Mouse (Mus musculus) spleen, postnatal 36 days (tissue): Measurements from ENCODE around the gene Ush2a.

Source experiments
- DNase-seq, 2 experiments: peaks; one replicate each; pipeline ENCODE4 v3.0.0; 2022; ENCODE audit warnings: low spot score in 2 of 2, mixed read lengths in 1 of 2

Gene Ush2a

DNA sequence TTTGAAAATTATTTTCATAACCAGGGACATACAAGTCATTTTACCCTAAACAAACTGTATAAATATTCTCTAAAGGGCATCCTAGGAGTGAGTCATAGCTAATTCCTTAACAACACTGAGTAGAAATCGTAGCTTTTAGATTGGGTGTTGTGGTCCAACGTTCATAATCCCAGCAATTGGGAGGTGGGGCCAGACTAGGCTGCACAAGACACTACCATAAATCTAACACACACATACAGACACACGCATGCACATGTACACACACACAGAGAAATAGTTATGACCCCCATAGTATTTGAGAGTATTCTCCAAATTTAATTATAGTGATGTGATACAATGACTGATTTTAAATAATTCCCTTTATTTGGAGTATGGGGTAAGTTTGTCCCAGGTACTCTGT lies 125.5 kb downstream of the Ush2a start:
- no peak for DNase-seq

DNA sequence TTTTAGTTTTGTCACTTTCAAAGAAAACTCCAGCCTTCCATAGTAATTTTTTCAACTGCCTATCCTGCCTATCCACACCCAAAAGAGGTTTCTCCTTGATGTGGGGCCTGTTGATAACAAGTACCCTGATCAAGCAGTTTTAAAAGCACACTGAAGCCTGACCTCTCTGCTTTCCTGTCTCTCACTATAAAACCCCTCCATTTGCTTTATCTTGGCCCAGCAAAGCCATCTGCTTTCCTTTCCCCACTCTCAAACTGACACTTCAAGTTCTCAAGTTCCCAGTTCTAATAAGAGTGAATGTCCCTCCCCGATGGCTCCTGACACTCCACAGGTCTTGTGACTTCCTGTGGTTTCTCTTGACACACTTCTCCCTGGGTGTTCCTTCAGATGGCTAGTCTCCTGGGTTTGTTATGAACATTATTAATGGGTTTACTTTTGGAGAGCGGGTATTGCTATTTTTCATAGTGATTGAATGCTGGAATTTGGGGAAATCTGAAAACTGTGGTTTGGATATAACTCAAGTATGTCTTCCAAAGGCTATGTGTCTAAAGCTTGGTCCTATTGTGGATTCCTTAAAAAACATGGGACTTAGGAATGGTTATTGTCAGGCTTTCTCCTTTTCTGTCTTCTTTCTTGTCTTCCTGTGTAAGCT lies 126.1 kb downstream of the Ush2a start:
- DNase-seq = no peak

DNA sequence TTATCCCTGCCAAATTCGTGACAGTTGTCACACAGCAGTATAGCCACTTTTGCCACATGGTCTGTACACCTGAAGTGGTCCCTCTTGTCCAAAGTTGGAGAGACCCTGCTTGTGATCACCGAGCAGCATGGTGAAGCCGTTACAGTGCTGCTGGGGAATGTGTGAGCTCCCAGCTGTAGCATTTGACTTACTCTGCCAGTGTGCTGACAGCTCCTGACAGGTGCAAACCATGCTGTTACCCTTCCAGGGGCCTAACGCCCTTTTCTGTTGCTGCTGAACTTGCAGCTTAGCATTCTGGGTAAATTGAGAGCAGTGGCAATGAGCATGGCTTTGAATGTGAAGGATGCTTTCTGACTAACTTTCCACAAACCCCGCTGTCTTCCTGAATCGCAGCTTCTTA lies 128.3 kb downstream of the Ush2a start:
- no peak for DNase-seq

DNA sequence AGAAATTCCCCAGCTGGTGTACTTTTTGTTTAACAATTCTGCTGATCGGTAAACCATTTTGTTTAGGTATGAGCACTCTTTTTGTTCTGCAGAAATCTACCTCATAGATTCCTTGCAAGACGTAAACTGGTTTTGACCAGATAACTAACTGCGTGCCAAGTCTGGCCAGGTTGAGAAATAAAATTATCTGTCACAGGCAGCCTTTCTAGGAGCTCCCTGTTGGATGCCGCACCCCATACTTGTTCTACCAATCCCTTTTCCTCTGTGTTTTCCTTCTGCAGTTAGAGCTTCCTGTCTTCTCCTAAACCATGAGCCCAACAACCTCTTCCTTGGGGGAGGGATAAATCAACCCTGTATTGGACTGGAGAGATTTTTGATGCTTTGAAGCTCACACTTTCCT lies 145.4 kb downstream of the Ush2a start:
- DNase-seq = no peak

DNA sequence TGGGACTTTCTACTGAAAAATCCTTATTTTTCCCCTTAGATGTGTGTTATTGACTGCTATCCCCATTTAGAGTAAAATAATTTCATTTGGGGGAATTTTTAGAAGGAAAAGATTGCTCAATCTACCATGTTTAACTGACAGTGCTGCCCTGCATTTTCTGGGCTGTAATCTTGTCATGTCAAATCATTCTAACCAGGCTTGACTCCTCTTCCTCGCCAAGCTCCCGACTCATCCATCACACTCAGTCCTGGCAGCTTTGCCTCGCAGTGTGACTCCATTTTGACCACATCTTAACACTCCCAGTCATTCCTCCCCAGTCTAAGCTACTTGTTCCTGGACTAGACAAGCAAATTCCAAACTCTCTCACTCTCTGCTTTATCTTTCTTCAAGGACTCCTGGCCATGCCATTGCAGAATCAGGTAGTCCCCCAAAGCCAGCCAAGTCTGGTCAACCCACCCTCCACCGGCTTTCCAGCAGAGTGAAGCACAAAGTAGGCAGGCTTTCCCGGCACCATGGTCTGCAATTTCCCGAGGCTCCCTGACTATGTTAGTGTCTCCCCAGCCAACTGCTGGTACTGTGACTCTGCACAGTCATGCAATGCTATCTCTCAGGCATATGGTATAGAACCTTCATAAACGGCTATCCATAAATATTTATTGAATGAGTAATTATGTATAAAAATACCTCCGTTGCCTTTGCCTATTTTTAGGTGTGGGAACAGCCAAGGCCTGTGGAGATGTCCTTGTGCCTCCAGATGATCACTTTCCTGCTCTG lies 146.0 kb downstream of the Ush2a start:
- no peak for DNase-seq

DNA sequence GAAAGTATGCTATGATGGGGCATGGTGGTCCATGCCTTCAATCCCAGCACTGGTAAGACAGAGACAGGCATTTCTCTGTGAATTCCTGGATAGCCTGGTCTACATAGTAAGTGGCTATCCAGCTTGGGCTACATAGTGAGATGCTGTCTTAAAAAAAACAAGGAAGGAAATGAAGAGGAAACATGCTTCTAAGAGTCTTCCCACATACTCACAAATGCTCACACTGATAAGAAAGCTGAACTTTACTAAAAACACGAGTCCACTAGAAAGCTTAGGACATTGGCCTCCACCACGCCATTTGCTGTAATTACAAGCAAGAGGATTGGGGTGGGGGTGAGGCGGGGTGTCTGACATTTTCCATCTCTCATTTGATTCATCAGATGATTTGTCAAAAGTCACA lies 148.7 kb downstream of the Ush2a start:
- DNase-seq = no peak

DNA sequence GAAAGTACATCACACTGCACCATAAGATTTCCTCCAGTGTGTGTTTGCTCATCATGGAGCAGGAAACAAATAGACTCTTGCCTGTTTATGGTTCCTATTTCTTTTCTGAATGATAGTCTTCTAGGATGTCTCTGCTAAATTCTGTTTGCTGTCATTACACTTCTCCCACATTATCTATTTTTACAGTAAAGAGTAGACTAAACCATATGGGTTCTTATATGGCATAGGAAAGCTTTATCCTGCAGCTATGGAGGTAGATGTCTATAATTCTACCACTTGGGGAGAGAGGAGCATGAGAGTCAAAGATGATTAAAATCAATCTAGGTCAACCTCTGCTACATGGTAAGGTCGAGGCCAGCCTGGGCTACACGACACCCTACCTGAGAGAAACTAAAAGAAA lies 158.7 kb downstream of the Ush2a start:
- DNase-seq = no peak

DNA sequence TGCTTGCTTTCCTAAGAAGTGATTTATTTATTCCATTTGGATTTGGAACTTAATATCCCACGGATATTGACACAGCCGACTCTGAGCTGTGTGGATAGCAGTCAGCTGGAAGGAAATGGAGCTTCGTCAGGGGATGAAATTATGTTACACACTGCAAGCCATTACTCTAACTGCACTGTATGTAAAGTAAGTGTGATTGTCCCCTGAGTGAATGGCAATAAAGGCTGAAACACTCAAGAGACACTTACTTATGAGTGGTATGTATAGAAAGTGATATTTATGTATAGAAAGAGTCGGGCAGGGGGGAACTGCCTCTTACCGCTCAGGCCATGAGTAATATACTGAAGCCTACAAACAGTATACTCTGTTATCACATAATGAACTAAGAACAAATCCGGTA lies 166.3 kb downstream of the Ush2a start:
- no peak for DNase-seq

DNA sequence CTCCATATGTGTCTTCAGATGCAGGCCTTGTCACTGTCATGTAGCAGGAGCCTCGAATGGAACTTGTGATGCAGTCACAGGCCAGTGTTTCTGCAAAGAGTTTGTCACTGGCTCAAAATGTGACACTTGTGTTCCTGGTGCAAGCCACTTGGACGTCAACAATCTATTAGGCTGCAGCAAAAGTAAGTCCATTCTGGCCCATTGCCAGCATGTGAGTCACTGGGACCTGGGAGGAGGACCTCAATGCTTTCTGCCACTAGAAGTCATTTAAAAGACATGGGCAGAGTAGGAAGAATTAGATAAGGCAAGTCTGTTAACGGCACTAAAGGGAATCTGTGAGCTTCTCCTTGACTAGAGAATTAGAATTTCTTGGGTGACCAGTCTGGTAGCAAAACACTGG lies 168.9 kb downstream of the Ush2a start:
- DNase-seq = no peak

DNA sequence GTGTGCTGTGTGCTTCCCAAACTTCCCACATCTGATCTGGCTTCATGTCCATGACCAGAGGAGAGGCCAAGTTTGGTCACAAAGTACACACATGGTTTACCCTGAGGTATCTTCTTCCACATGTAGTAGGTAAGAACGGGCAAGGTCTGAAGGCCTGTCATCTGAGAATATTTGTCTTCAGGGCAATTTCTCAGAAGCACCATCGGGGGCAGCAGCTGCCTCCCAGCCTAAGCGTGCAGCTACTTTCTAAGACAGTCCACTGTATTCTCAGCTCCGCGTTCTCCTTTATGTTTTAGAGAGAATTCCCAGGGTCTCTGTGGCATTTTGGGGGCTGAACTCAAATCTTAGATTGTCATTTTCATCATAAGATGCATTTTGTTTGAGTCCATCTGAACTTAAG lies 186.1 kb downstream of the Ush2a start:
- no peak for DNase-seq

DNA sequence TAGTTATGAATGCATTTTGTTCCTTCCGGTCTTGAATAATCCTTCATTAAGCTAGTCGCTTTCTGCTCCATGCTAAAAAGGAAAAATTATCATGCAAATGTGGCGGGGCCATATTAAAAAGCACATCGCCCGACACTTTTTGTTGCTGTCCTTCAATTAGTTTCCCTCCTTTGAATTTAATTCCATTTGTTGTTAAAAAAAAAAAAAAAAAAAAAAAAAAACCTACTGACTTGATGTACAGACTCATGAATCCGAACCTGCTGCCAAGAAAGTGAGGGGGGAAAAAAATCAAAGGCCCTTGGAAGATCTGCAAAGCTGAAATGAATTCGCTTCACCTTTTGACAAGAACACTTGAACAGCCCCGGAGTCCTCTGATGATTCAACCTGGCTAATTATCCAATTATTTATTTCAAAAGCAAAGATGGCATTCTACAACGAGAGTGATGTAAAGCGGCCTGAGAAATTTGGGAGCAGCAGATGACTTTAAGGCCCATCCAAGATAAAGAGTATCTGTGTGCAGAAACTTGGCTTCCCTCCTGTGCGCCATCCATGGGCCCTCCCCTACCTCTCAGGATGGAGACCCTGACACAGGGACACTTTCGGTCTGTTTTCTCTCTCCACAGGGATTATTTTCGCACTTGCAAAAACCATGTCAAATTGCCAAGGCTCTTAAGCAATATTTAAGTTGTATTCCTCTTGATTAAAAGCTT lies 194.8 kb downstream of the Ush2a start:
- DNase-seq = no peak

DNA sequence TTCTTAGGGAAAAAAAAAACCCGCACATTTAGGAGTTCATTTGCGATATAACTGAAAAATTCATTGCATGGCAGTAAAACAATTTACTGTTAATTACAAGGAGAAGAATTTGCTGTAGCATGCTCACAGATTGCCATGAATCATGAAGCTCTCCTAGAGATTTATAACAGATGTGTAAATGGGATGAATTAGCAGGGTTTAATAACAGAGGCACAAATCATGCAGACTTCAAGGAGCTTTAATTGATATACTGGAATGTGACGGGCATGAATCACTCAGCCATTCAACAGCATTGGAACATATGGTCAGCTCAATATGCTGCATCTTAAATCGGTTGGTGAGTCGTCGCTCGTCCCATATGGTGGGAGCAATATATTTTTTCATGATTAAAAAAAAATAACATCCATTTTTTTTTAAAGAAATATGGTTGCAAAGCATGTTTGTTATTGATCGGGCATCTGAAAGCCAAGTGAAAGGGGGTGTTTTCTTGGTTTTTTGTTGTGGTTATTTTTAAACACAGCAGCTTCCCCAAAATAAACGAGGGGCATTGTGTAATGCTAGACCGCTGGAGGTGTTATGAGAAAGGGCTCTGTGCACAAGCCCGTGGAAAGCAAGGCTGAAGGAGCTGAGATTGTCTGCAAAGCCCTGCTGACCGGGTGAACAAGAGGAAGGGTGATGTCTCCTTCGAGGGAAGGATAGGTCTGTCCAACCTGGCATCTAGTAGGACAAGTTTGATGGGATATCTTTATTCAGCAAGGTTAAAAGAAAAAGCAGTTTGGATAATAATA lies 195.6 kb downstream of the Ush2a start:
- no peak for DNase-seq

DNA sequence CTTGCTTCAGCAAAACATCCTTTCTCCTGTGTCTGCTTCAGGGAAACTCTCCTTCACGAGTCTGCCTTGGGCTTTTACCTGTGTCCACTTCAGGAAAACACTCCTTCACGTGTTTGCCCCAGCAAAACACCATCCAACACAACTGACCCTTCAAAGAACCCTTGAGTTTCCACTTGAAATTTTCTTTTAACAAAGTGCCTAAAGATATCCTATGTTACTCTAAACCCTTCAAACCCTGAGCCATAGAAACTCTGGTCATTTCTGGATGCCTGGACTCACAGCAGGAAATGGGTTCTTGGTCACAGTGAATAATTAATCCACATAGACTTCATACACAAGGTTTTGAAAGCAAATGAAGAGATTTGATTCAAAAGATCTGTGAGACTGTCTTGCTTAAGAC lies 199.4 kb downstream of the Ush2a start:
- DNase-seq = no peak

DNA sequence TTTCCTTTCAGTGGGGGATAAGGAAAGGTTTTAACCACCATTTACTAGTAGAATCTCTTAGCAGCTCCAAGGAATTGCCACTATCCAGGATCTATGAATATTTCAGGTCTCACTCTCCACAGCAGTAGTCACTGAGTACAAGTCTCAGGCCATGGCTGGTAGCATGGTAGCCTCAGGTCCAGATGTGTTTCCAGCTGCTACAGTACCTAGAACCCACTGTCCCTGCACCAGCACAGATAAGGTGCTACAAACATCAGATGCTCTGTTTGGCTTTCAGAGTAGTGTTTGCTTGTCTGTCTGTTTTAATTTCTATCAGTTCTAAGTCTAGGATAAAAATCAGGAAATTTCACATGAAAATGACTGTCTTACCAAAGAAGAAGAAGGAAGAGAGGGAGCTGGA lies 202.8 kb downstream of the Ush2a start:
- DNase-seq = no peak

DNA sequence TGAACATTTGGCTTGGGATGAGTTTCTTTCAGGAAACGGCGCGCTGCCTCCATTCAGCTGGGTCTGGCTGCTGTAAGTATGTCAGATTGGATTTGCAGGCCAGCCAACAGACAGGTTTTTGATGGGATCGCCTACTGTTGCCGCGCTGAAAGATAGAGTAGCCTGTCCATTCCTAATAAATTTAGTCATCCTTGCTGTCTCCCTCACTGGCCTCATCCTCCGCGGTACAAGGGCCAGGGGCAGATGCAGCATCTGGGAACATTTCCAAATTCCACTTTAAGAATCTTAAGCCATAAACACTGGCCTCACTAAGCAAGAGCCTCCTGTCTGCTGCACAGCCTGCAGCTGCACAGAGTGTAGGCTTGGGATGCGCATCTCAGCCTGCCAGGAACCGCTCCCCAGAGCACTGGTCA lies 206.6 kb downstream of the Ush2a start:
- no peak for DNase-seq

DNA sequence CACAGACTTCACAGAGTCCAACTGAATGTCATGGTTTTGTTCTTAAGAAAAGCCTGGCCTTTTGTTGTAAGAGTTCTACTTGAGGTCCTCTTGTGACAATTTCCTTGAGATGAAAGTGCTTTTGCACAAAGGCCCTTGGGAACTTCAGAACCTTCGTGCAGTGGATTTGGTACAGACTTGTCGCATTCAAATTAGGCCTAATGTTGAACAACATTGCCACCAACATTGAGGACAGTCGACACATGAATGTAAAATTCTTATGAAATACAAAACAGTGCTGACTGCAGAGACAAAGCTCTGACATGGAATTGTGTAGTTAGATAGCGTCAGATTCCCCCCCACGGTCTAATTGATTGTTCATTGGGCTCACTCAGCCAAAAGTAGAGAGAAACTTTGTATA lies 243.1 kb downstream of the Ush2a start:
- no peak for DNase-seq

DNA sequence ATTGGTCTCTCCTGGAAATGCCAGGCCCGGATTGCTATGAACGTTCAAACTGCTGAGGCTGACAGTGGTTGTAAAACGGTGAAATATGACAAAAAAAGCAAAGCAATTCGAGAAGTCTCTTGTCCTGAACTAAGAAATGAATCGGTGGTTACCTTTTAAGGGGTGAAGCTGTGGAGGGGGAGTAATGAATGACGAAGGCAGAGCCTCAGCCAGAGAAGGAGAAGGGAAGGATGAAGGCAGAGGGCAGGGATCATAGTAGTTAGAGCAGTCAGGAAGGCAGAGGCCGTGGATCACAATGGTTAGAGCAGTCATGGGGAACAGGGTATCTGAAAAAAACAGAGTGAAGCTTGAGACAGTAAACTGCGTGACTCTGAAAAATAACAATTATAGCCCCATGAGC lies 257.0 kb downstream of the Ush2a start:
- no peak for DNase-seq

DNA sequence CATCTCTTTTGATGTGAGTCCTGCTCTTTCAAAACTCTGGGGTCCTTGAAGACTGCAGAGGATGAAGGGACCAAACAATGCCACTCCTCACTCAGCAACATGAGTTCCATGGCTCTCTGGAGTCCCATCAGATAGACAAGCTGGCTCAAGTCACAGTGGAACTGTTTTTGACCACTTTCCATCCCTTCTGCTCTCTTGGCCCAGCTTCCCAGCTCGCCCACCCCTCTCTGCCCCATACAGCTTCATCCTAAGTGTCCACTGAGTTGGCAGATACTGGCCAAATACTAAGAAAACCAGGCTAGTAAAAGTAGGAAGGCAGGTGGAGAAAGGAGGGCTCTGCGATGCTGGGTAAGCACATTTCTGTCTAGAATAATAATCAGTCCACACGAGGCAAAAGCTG lies 265.6 kb downstream of the Ush2a start:
- DNase-seq = no peak

DNA sequence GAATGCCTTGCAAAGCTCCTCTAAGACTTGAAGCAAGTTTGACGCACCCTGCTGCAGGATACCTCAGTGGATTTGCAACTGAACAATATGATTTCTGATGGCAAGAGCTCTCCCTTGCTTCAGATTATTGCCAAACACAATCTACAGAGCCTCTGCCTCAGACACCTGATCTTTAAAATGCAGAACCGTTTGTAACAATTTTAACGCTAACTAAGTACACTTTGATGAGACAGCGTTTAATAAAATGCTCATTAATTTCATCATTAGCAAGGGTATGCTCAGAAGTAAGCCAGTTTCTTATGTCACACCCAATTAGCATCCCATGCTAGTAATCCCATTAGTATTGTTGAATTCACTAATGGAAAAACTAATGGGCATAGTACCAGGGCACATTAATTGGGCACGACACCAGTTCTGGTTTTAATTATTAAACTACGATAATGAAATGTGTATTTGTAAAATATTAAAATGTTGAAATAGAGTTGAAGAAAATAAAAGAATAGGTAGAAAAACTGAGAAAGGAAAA lies 267.8 kb downstream of the Ush2a start:
- DNase-seq = no peak

DNA sequence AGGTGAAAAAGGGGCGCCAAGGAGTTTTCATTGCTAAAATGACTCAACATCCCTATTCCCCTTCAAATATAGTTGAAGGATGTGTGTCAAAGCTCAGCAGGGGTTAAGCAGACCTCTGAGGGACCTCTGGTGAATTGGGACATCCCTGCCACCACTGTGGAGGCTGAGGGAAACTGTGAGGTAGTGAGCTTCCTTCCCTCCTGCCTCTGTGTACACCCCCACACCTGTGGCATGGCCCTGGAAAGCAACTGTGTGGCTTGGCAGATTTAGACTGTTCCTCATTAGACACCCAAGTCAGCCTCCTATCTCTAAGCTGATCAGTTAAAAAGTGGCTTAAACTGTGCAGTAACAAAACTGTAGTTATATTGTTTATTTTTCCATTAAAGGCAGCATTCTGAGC lies 275.2 kb downstream of the Ush2a start:
- no peak for DNase-seq

DNA sequence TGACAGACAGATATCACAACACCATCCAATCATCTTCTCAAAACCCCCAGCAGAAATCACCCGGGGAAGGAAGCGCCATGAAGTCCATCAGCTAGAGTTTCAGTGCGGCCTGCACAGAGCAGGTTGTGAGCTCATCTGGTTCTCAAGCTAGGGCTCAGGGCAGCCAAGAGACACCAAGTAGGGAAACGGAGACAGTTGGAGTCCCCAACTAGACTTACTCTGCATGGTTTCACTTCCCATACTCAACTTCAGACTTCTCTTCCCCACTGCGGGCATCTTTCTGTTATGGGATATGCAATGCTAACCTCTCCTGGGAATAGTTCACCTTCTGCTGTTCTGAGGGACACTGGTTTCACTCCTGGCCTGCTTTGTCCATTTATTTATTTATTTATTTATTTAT lies 277.8 kb downstream of the Ush2a start:
- no peak for DNase-seq

DNA sequence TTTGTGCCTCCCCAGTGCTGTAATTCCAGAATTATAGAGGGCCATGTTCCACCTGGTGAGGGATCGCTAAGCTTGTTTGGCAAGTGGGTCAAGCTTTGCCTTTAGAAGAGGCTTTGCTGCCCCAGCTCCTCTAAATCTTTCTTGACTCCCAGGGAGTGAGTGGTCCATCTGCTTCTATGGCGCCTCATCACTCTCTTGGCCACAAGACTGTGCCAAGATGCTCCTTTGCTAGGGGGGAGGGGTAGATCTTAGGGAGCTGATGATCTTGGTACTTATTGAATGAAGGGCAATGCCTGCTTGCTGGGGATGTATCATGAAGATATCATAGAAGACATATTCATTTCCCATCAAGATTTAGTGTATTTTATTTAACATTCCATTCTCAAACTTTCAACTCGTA lies 279.7 kb downstream of the Ush2a start:
- no peak for DNase-seq
